Mouse (Mus musculus) liver, embryonic 18 days (tissue): Measurements from ENCODE around the gene Kcnj12. TPM values are rescaled to one million over a fixed set of nuclear protein-coding genes. Genes with fewer than 3 reads are reported as not detected.

ENCODE experiments used
- polyA plus RNA-seq: library from polyadenylated mRNA; depleted of rRNA; stranded (reverse); fragments of >200 nt; gene quantifications from 2 replicates; pipeline ENCODE4 v1.2.3, GENCODE M21; 2012; rRNA removed

Kcnj12 gene
- 0.02 and 0.07 TPM in 2 replicates for polyA plus RNA-seq

DNA sequence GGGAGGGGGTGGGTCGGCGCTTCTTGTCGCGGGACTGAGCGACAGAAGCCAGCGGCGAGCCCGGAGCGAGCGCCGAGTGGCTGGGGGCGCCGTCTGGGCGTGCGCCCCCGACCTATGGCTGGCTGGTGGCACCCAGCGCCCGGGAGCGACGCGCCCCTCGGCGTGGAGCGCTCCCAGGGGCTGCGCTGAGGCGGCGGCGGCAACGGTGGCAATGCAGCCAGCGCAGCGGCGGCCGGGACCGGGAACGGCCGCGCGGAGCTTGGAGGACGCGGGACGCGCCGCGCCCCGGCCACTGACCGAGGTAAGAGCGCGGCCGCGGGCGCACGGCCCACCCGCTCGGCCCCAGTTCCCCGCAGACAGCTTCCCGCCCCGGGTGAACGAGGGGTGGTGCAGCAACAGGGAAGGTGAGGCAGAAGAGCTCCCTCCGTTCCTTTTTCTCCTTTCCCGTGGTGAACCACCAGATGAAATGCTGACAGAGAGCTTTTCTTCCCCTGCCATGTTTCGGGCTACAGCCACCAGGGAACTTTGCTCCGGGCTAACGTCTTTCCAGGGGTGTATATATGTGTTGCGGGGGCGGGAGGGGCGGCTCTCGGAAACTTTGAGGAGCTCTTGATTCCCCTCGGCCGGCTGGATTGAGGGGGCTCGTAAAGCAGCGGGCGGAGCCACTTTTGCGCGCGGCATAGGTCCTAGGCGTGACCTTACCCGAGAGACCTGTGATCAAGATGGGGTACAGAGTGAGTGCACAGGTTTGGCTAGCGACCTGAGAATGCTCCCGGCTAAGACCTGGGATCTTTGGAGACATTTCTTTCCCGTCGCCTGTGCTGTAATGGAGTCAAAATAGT is at the start of gene Kcnj12:
Kcnj12 (plus strand) TSS at position 15 of the 842 bp plus-strand sequence.

Other genes with a start within 250 kb of the Kcnj12 start
- 3.1 and 3.6 TPM in 2 replicates for gene Top3a, start 245.2 kb upstream of the Kcnj12 start, polyA plus RNA-seq
- gene Smcr8, start 245.0 kb upstream of the Kcnj12 start, polyA plus RNA-seq = 4.2 TPM in 2 replicates
- 53.5 and 54.3 TPM in 2 replicates for gene Shmt1, start 210.8 kb upstream of the Kcnj12 start, polyA plus RNA-seq
- 8.3 and 10.9 TPM in 2 replicates for gene Dhrs7b, start 191.9 kb upstream of the Kcnj12 start, polyA plus RNA-seq
- gene Tmem11, start 143.3 kb upstream of the Kcnj12 start, polyA plus RNA-seq = 33.3 and 36.6 TPM in 2 replicates
- 5.5 and 6.5 TPM in 2 replicates for gene Natd1, start 107.8 kb upstream of the Kcnj12 start, polyA plus RNA-seq
- 21.8 and 24.0 TPM in 2 replicates for gene Map2k3, start 90.5 kb upstream of the Kcnj12 start, polyA plus RNA-seq
- 7.4 and 8.0 TPM in 2 replicates for gene Tnfrsf13b, start 104.2 kb downstream of the Kcnj12 start, polyA plus RNA-seq
- gene Usp22, start 152.5 kb downstream of the Kcnj12 start, polyA plus RNA-seq = 10.6 and 12.3 TPM in 2 replicates
- gene Aldh3a1, start 185.0 kb downstream of the Kcnj12 start, polyA plus RNA-seq = 0.02 and 0.03 TPM in 2 replicates
- gene Aldh3a2, start 244.9 kb downstream of the Kcnj12 start, polyA plus RNA-seq = 65.0 and 87.3 TPM in 2 replicates